Mouse (Mus musculus): ENCODE results near the gene Krtap10-10. TPM values are rescaled to one million over a fixed set of nuclear protein-coding genes. Genes with fewer than 3 reads are reported as not detected.

Krtap10-10 gene
- polyA plus RNA-seq, 1 experiment from 2014 or later: not detected

GRCm38 (mm10) chr10:77818523-77818922 lies 17.2 kb upstream of the Krtap10-10 start:
- H3K9ac ChIP-seq: no peak overlapping the region
- 0 out of 2 replicates have a peak, but pooled peaks have one; percentile 29 for ATAC-seq (ENCODE audit: low read depth)
- DNase-seq: no peak
- 84% methylated on average over 4 of the region's 4 CpGs for WGBS (ENCODE audit: insufficient replicate concordance)
- H3K27me3 ChIP-seq: no peaks in the 10 kb centered on the region
- H3K9me3 ChIP-seq (replicated peaks): no peaks in the 10 kb centered on the region
- no peak overlapping the region for H3K4me2 ChIP-seq
- no peak overlapping the region for H3K4me3 ChIP-seq (replicated peaks)
- H3K27ac ChIP-seq: no peak overlapping the region
- no peaks in the 10 kb centered on the region for H3K36me3 ChIP-seq
- H3K4me1 ChIP-seq (replicated peaks): no peaks in the 10 kb centered on the region

GRCm38 (mm10) chr10:77819203-77819602 lies 16.5 kb upstream of the Krtap10-10 start:
- Histone ChIP-seq H3K9me3 (replicated peaks) (no peaks in the 10 kb centered on the region), H3K4me1 (replicated peaks) (no peaks in the 10 kb centered on the region), H3K27ac (no peak overlapping the region), H3K36me3 (no peaks in the 10 kb centered on the region), H3K4me3 (replicated peaks) (no peak overlapping the region), H3K27me3 (no peaks in the 10 kb centered on the region), H3K9ac (no peak overlapping the region), H3K4me2 (no peak overlapping the region)
- WGBS (ENCODE audit: insufficient replicate concordance): 45% methylated on average over 4 of the region's 4 CpGs
- ATAC-seq (ENCODE audit: low read depth) (no peak), DNase-seq (no peak)

GRCm38 (mm10) chr10:77826951-77827350 lies 8.8 kb upstream of the Krtap10-10 start, which contains the start of gene Krtap10-4:
Krtap10-4 (minus strand) TSS chr10:77827095.
- Histone ChIP-seq H3K27ac (no peak within 1 kb of the TSS), H3K27me3 (no peaks in the 10 kb centered on the region), H3K9me3 (replicated peaks) (no peaks in the 10 kb centered on the region), H3K4me2 (no peak within 1 kb of the TSS), H3K36me3 (no peaks in the 10 kb centered on the region), H3K9ac (no peak within 1 kb of the TSS), H3K4me3 (replicated peaks) (no peak within 1 kb of the TSS), H3K4me1 (replicated peaks) (no peaks in the 10 kb centered on the region)
- 61% methylated on average over 6 of the region's 6 CpGs for WGBS (ENCODE audit: insufficient replicate concordance)
- no peak for DNase-seq
- ATAC-seq (ENCODE audit: low read depth): no peak

GRCm38 (mm10) chr10:77839006-77839405 lies 3.3 kb downstream of the Krtap10-10 start:
- Histone ChIP-seq H3K36me3 (no peaks in the 10 kb centered on the region), H3K4me1 (replicated peaks) (no peaks in the 10 kb centered on the region), H3K27ac (no peak overlapping the region), H3K27me3 (no peaks in the 10 kb centered on the region), H3K9me3 (replicated peaks) (no peaks in the 10 kb centered on the region), H3K4me3 (replicated peaks) (no peak overlapping the region), H3K4me2 (no peak overlapping the region), H3K9ac (no peak overlapping the region)
- ATAC-seq (ENCODE audit: low read depth) (no peak), DNase-seq (no peak)
- WGBS (ENCODE audit: insufficient replicate concordance): 52% methylated on average over 6 of the region's 6 CpGs

- H3K9ac ChIP-seq: no peak within 1 kb of the TSS
- ATAC-seq (ENCODE audit: low read depth) (no peak), DNase-seq (no peak)
- H3K27me3 ChIP-seq: no peaks in the 10 kb centered on the region
- H3K27ac ChIP-seq: no peak within 1 kb of the TSS
- H3K9me3 ChIP-seq (replicated peaks): no peaks in the 10 kb centered on the region
- no peak within 1 kb of the TSS for H3K4me3 ChIP-seq (replicated peaks)
- no peaks in the 10 kb centered on the region for H3K36me3 ChIP-seq
- no peaks in the 10 kb centered on the region for H3K4me1 ChIP-seq (replicated peaks)
- 33% methylated on average over 3 of the region's 3 CpGs for WGBS (ENCODE audit: insufficient replicate concordance)
- H3K4me2 ChIP-seq: no peak within 1 kb of the TSS
Measured at GRCm38 (mm10) chr10:77846503-77846902, 10.8 kb downstream of the Krtap10-10 start, which contains the start of gene Gm36176. Gm36176 (plus strand) TSS chr10:77846803.

GRCm38 (mm10) chr10:77846961-77847360 lies 11.2 kb downstream of the Krtap10-10 start:
- H3K36me3 ChIP-seq: no peaks in the 10 kb centered on the region
- H3K9me3 ChIP-seq (replicated peaks): no peaks in the 10 kb centered on the region
- H3K27me3 ChIP-seq: no peaks in the 10 kb centered on the region
- no peak overlapping the region for H3K27ac ChIP-seq
- DNase-seq (no peak), ATAC-seq (ENCODE audit: low read depth) (no peak)
- no peaks in the 10 kb centered on the region for H3K4me1 ChIP-seq (replicated peaks)
- H3K4me2 ChIP-seq: no peak overlapping the region
- no peak overlapping the region for H3K4me3 ChIP-seq (replicated peaks)
- H3K9ac ChIP-seq: no peak overlapping the region
- 15% methylated on average over 2 of the region's 2 CpGs for WGBS (ENCODE audit: insufficient replicate concordance)

GRCm38 (mm10) chr10:77847538-77847937 lies 11.8 kb downstream of the Krtap10-10 start:
- Histone ChIP-seq H3K27ac (no peak overlapping the region), H3K4me3 (replicated peaks) (no peak overlapping the region), H3K9me3 (replicated peaks) (no peaks in the 10 kb centered on the region), H3K4me1 (replicated peaks) (no peaks in the 10 kb centered on the region), H3K36me3 (no peaks in the 10 kb centered on the region), H3K4me2 (no peak overlapping the region), H3K27me3 (no peaks in the 10 kb centered on the region), H3K9ac (no peak overlapping the region)
- 62% methylated on average over 2 of the region's 2 CpGs for WGBS (ENCODE audit: insufficient replicate concordance)
- DNase-seq (no peak), ATAC-seq (ENCODE audit: low read depth) (no peak)

- 40% methylated on average over 9 of the region's 9 CpGs for WGBS (ENCODE audit: insufficient replicate concordance)
- no peaks in the 10 kb centered on the region for H3K36me3 ChIP-seq
- no peaks in the 10 kb centered on the region for H3K9me3 ChIP-seq (replicated peaks)
- no peak within 1 kb of the TSS for H3K9ac ChIP-seq
- DNase-seq: no peak
- no peaks in the 10 kb centered on the region for H3K4me1 ChIP-seq (replicated peaks)
- no peak within 1 kb of the TSS for H3K27ac ChIP-seq
- no peak within 1 kb of the TSS for H3K4me2 ChIP-seq
- no peaks in the 10 kb centered on the region for H3K27me3 ChIP-seq
- no peak within 1 kb of the TSS for H3K4me3 ChIP-seq (replicated peaks)
- no peak for ATAC-seq (ENCODE audit: low read depth)
Measured at GRCm38 (mm10) chr10:77852559-77852958, 16.8 kb downstream of the Krtap10-10 start, which contains the start of gene Gm10318. Gm10318 (plus strand) TSS chr10:77852859.

GRCm38 (mm10) chr10:77861675-77862074 lies 25.9 kb downstream of the Krtap10-10 start, which contains the start of gene Gm3285:
Gm3285 (plus strand) TSS chr10:77861975.
- Histone ChIP-seq H3K27ac (no peak within 1 kb of the TSS), H3K27me3 (no peaks in the 10 kb centered on the region), H3K4me2 (no peak within 1 kb of the TSS), H3K4me1 (replicated peaks) (0 out of 2 replicates have a peak, but pooled peaks cover 6% of the 10 kb centered on the region), H3K9me3 (replicated peaks) (no peaks in the 10 kb centered on the region), H3K9ac (no peak within 1 kb of the TSS), H3K4me3 (replicated peaks) (no peak within 1 kb of the TSS), H3K36me3 (no peaks in the 10 kb centered on the region)
- DNase-seq (no peak), ATAC-seq (ENCODE audit: low read depth) (no peak)
- 42% methylated on average over 7 of the region's 7 CpGs for WGBS (ENCODE audit: insufficient replicate concordance)

- H3K27me3 ChIP-seq: no peaks in the 10 kb centered on the region
- no peak overlapping the region for H3K9ac ChIP-seq
- H3K9me3 ChIP-seq (replicated peaks): no peaks in the 10 kb centered on the region
- 0 out of 2 replicates have a peak overlapping the region, but pooled peaks have one; percentile 3 for H3K4me3 ChIP-seq (replicated peaks)
- ATAC-seq (ENCODE audit: low read depth) (peak; percentile 77), DNase-seq (peak; percentile 37)
- H3K27ac ChIP-seq: no peak overlapping the region
- peak overlapping the region; percentile 44 for H3K4me2 ChIP-seq
- WGBS (ENCODE audit: insufficient replicate concordance): 18% methylated on average over 14 of the region's 14 CpGs
- no peaks in the 10 kb centered on the region for H3K36me3 ChIP-seq
- H3K4me1 ChIP-seq (replicated peaks): 0 out of 2 replicates have a peak, but pooled peaks cover 6% of the 10 kb centered on the region
Measured at GRCm38 (mm10) chr10:77864067-77864761, 28.5 kb downstream of the Krtap10-10 start.

GRCm38 (mm10) chr10:77864762-77865143 lies 29.0 kb downstream of the Krtap10-10 start:
- H3K36me3 ChIP-seq: no peaks in the 10 kb centered on the region
- 29% methylated on average over 11 of the region's 11 CpGs for WGBS (ENCODE audit: insufficient replicate concordance)
- H3K27me3 ChIP-seq: no peaks in the 10 kb centered on the region
- H3K27ac ChIP-seq: no peak overlapping the region
- H3K4me2 ChIP-seq: peak overlapping the region; percentile 44
- H3K9me3 ChIP-seq (replicated peaks): no peaks in the 10 kb centered on the region
- no peak overlapping the region for H3K9ac ChIP-seq
- DNase-seq: no peak
- 0 out of 2 replicates have a peak overlapping the region, but pooled peaks have one; percentile 3 for H3K4me3 ChIP-seq (replicated peaks)
- ATAC-seq (ENCODE audit: low read depth): no peak
- H3K4me1 ChIP-seq (replicated peaks): 0 out of 2 replicates have a peak, but pooled peaks cover 6% of the 10 kb centered on the region

- no peak for DNase-seq
- 0% methylated on average over 1 of the region's 1 CpGs for WGBS (ENCODE audit: insufficient replicate concordance)
- Histone ChIP-seq H3K4me1 (replicated peaks) (0 out of 2 replicates have a peak, but pooled peaks cover 6% of the 10 kb centered on the region), H3K9me3 (replicated peaks) (no peaks in the 10 kb centered on the region), H3K27ac (no peak overlapping the region), H3K4me3 (replicated peaks) (no peak overlapping the region), H3K36me3 (no peaks in the 10 kb centered on the region), H3K4me2 (no peak overlapping the region), H3K27me3 (no peaks in the 10 kb centered on the region), H3K9ac (no peak overlapping the region)
- no peak for ATAC-seq (ENCODE audit: low read depth)
Measured at GRCm38 (mm10) chr10:77867546-77867945, 31.8 kb downstream of the Krtap10-10 start.

Data from liver, embryonic 13.5 days (tissue).